Mouse (Mus musculus): ENCODE data around the gene Krt25.

DNA sequence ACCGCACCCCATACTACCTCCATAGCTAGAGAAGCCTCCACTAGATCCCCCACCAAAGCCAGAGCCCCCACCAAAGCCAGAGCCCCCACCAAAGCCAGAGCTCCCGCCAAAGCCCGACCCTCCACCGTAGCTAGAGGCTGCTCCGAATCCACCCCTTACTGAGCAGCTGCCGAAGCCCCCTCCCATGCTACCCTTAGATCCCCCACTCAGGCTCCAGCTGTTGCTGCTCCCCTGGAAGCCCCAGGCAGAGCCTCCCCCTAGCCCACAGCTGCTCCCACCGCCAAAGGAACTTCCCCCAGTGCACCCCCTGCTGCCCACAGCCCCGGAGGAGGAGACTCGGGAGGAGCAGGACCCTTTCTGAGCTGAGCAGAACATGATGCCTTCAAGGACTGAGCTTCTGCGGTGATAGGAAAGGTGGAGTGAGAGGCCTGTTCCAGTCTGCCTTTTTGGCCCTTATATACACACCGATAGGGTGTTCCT lies 37.9 kb downstream of the Krt25 start, which contains the start of gene Krt24:
- no peak for TF ChIP-seq CTCF (IDR thresholded peaks at IDR 0.05; ENCODE audit: borderline replicate concordance, extremely low read depth, insufficient read depth, insufficient read length)
- TF ChIP-seq POLR2A (IDR thresholded peaks at IDR 0.05; ENCODE audit: borderline replicate concordance, extremely low read depth, insufficient read depth, insufficient read length, poor library complexity, severe bottlenecking): no peak
